Mouse (Mus musculus): ENCODE results near the gene Epha5.

The Epha5 gene

GRCm38 (mm10) chr5:84417062-84417879 lies at the start of gene Epha5:
Gene Epha5, minus strand, starts transcription at chr5:84417382.
- DNase-seq (ENCODE audit: low read depth): no peak

GRCm38 (mm10) chr5:84456216-84456615 lies 39.0 kb upstream of the Epha5 start:
- DNase-seq (ENCODE audit: low read depth): no peak

DNA sequence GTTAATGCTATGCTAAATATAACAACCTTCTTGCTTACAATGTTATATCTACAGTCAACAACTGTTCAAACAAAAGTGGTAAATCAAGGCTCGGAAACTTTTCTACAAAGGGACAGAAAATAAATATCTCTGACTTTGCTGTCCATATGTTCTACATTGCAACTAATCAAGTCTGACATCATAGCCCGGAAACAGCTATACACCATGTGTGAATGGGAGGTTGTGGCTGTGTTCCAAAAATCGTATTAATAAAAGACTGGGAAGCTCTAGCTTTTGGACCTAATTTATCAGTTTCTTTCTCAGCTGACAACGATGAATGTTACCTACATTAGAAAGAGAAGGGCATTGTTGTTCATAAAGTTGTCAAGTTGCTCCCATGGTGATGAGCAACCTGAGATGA lies 37.5 kb upstream of the Epha5 start:
- no peak for DNase-seq (ENCODE audit: low read depth)

GRCm38 (mm10) chr5:84453839-84454238 lies 36.7 kb upstream of the Epha5 start:
- no peak for DNase-seq (ENCODE audit: low read depth)

DNA sequence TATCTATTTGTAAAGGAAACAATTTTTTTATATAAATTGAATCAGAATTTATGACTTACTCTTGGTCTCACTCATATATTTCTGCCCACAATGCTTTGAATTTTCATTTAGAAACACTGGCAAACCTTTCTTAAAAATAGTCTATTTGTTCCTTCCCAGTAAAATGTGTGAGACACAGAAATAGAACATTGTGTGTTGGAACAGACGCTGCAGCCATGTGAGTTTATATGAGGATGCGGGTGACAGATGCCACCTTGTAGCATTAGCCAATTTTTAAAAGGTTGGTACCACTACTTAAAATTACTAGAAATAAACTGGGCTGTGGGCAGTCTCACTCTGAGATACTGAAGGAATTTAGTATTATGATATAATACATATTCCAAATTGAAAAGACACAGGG lies 23.1 kb upstream of the Epha5 start:
- no peak for DNase-seq (ENCODE audit: low read depth)

- DNase-seq (ENCODE audit: low read depth): no peak
Measured at GRCm38 (mm10) chr5:84415961-84416821, 991 bp downstream of the Epha5 start.

GRCm38 (mm10) chr5:84414931-84415431 lies 2.2 kb downstream of the Epha5 start:
- no peak for DNase-seq (ENCODE audit: low read depth)

- DNase-seq (ENCODE audit: low read depth): no peak
Measured at GRCm38 (mm10) chr5:84413026-84413425, 4.2 kb downstream of the Epha5 start.

DNA sequence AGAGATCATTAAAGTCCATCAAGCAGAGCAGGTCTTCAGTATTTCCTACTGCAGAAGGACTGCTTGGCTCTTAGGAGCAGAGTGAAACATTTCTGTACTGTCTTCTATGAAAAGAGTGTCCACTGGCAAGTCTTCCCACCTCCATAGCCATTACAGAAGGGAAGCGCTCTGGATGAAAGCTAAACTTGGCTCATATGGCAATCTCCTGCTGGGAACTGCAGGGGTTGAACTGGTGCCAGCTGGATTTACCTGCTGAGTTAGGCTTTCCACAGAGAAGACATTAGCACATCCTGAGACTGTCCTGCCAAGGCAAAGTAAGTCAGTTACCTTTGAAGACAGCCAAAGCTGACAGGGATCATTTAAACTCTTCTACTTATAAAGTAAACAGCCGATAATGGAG lies 8.8 kb downstream of the Epha5 start:
- DNase-seq (ENCODE audit: low read depth): no peak

- DNase-seq (ENCODE audit: low read depth): no peak
Measured at GRCm38 (mm10) chr5:84397085-84397484, 20.1 kb downstream of the Epha5 start.

GRCm38 (mm10) chr5:84365334-84365733 lies 51.8 kb downstream of the Epha5 start:
- no peak for DNase-seq (ENCODE audit: low read depth)

- DNase-seq (ENCODE audit: low read depth): no peak
Measured at GRCm38 (mm10) chr5:84359430-84359829, 57.8 kb downstream of the Epha5 start.

DNA sequence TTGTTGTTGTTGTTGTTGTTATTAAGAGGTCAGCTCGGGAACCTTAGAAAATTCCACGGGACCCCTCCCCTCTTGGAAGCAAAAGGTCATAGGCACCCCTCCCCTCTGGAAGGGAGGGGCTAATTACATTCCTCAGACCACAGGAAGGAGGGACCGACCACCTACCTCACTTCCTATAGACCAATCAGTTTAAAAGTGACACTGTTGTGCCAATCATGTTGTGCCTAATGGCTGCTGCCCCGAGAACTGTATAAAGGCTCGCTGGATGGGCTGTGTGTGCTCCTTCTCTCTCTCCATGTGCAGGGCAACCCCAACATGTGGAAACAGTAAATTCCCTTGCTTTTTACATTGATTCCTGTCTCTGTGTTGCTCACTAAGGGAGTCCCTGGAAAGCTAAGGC lies 64.1 kb downstream of the Epha5 start:
- no peak for DNase-seq (ENCODE audit: low read depth)

GRCm38 (mm10) chr5:84346728-84347499 lies 70.3 kb downstream of the Epha5 start:
- no peak for DNase-seq (ENCODE audit: low read depth)

GRCm38 (mm10) chr5:84335834-84336465 lies 81.2 kb downstream of the Epha5 start:
- no peak for DNase-seq (ENCODE audit: low read depth)

DNA sequence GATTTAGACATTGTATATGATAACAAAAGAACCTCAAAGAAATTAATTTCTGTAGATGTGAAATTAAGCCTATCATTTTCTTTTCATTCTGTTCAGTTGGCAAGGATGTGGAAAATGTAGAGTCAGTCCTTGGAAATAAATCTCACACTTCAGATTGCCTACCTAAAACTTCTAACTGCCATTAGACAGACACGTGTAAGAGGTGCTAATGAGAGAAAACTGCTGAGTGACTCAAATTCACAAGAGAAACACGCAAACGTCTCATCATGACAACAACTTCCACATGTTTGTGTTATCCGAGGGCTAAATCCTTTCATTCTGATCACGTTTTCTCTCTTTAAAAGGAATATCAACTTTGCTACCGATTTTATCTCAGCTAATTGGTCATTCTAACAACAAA lies 82.7 kb downstream of the Epha5 start:
- DNase-seq (ENCODE audit: low read depth): no peak

DNA sequence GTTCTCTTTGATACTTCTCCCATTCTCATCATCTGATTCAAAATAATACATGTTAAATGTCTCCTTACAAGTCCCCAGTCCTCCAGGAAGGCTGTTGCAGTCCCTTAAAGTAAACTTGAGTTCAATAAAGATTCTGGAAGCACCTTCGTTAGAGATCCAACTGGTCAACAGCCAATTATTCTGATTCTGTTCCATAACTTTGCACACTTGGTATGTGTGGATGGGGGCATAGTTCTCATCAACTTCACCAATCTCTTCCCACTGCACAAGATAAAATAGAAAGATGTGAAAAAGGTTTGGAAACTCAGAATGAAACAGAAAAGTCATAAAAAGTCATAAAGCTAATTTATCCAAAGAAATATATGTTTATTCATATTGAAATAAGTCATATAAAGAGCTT lies 85.6 kb downstream of the Epha5 start:
- DNase-seq (ENCODE audit: low read depth): no peak

GRCm38 (mm10) chr5:84320553-84320952 lies 96.6 kb downstream of the Epha5 start:
- no peak for DNase-seq (ENCODE audit: low read depth)

GRCm38 (mm10) chr5:84320138-84320537 lies 97.0 kb downstream of the Epha5 start:
- no peak for DNase-seq (ENCODE audit: low read depth)

GRCm38 (mm10) chr5:84318814-84319340 lies 98.3 kb downstream of the Epha5 start:
- DNase-seq (ENCODE audit: low read depth): no peak

- DNase-seq (ENCODE audit: low read depth): no peak
Measured at GRCm38 (mm10) chr5:84317839-84318238, 99.3 kb downstream of the Epha5 start.
